Mouse (Mus musculus) thymus, postnatal 14 days (tissue): ENCODE results near the gene Kyat1.

Experiments
- DNase-seq: peaks from one replicate; pipeline ENCODE4 v3.0.0; 2021

The Kyat1 gene

GRCm38 (mm10) chr2:30205629-30206357 is at the start of gene Kyat1:
TSS of gene Kyat1 (minus strand) at chr2:30205847.
- peak; percentile 93 for DNase-seq

- DNase-seq: peak; percentile 38
Observed at GRCm38 (mm10) chr2:30253809-30254208, 48.2 kb upstream of the Kyat1 start.

GRCm38 (mm10) chr2:30252521-30252920 is 46.9 kb upstream of the Kyat1 start:
- no peak for DNase-seq

GRCm38 (mm10) chr2:30251417-30252104 is 45.9 kb upstream of the Kyat1 start:
- DNase-seq: peak; percentile 88

GRCm38 (mm10) chr2:30250166-30251128 is 44.8 kb upstream of the Kyat1 start:
- no peak for DNase-seq

GRCm38 (mm10) chr2:30249182-30249581 is 43.5 kb upstream of the Kyat1 start:
- DNase-seq: no peak

- no peak for DNase-seq
Observed at GRCm38 (mm10) chr2:30247681-30248080, 42.0 kb upstream of the Kyat1 start.

GRCm38 (mm10) chr2:30247036-30247435 is 41.4 kb upstream of the Kyat1 start:
- DNase-seq: no peak

- no peak for DNase-seq
Observed at GRCm38 (mm10) chr2:30244595-30245178, 39.0 kb upstream of the Kyat1 start.

GRCm38 (mm10) chr2:30243391-30243790 is 37.7 kb upstream of the Kyat1 start:
- DNase-seq: no peak

- DNase-seq: no peak
Observed at GRCm38 (mm10) chr2:30242509-30242908, 36.9 kb upstream of the Kyat1 start.

GRCm38 (mm10) chr2:30240267-30240666 is 34.6 kb upstream of the Kyat1 start, which contains the start of gene Gm28035:
TSS of gene Gm28035 (plus strand) at chr2:30240567.
- DNase-seq: no peak

- DNase-seq: no peak
Observed at GRCm38 (mm10) chr2:30239777-30240176, 34.1 kb upstream of the Kyat1 start.

- no peak for DNase-seq
Observed at GRCm38 (mm10) chr2:30238906-30239465, 33.3 kb upstream of the Kyat1 start.

GRCm38 (mm10) chr2:30237881-30238280 is 32.2 kb upstream of the Kyat1 start:
- DNase-seq: peak; percentile 84

- DNase-seq: peak; percentile 100
Observed at GRCm38 (mm10) chr2:30237199-30237880, 31.7 kb upstream of the Kyat1 start, which contains the start of gene Lrrc8a. TSS of gene Lrrc8a (plus strand) at chr2:30237715.

GRCm38 (mm10) chr2:30236426-30237198 is 31.0 kb upstream of the Kyat1 start:
- no peak for DNase-seq

- no peak for DNase-seq
Observed at GRCm38 (mm10) chr2:30235593-30235992, 29.9 kb upstream of the Kyat1 start.

GRCm38 (mm10) chr2:30216293-30216692 is 10.6 kb upstream of the Kyat1 start:
- no peak for DNase-seq

- DNase-seq: no peak
Observed at GRCm38 (mm10) chr2:30215493-30215892, 9.8 kb upstream of the Kyat1 start.

- DNase-seq: no peak
Observed at GRCm38 (mm10) chr2:30214745-30215144, 9.1 kb upstream of the Kyat1 start.
